Mouse (Mus musculus): Measurements from ENCODE around the gene Gm7073.

Gm7073 gene

DNA sequence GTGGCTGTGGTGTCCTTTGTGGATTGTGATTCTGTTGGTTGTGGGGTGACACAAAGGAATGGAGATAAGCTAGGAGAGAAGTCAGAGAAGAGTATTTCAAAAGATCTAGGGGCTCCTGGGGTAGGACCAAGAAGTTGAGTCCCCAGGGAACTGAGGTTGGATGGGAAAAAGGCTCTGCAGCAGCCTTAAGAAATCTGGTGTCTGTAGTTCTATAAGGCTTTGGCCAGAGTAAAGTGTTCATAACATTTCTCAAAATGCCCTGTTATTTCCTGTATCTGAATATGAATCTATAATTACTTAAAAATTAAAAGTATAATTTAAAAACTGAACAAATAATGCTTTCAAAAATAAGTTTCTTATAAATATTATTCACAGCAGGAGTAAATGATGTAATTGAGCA lies at the start of gene Gm7073:
Gm7073 (minus strand) TSS at position 101 of the 400 bp plus-strand sequence.
- ATAC-seq (ENCODE audit: low TSS enrichment) = no peak

DNA sequence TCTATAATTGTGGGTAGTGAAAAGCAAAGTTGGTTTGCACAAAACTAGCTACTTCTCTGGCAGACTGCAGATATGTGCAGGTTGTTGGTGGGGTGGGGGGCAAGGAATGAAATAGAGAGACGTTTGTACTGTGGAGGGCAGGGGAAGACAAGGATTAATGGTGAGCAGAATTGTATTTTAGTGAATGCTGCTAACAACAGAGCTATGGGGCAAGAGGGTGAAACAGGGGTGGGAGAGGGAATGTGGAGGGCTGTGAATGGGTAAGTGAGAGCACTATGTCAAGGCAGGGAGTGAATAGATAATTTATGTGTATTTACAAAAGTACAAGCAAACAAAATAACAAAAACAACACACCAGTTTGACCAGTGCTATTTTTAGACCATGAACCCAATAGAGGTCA lies 31.5 kb upstream of the Gm7073 start:
- ATAC-seq (ENCODE audit: low TSS enrichment) = no peak

DNA sequence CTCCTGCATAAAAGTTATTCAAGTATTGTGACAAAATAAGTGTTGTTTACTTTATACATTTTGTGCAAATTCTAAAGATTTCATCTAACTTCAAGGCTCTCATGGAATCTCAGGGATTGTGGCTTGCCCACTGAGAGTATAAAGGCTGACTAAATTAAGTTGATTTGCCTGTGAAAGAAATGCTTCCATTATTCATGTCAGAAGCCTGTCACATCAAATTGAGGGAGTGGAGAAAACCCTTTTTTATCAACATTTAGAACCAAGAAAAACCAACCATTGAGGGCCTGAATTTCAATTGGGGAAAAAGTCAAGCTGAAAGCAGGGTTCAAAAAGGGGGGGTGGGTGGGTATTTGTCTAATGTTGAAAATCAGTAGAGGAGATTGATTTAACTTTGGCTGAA lies 30.0 kb upstream of the Gm7073 start:
- ATAC-seq (ENCODE audit: low TSS enrichment) = no peak

DNA sequence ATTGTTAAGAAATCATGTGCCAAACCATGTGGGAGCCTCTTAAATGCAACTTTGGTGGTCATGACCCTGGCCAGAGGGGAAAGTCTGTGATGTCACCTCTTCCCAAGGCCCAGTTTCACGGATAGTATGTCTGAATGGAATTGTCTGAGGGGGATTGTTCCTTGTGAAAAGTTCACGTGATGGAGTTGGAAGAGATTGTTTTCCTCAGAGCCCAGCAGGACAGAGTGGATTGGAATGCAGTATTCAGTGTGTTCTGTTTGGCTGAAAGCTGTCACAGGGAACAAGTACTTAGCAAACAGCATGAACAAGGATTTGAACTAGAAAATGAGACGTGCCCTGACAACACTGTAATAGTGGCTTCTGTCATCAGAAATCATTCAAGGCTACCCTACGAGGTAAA lies 16.2 kb upstream of the Gm7073 start:
- no peak for ATAC-seq (ENCODE audit: low TSS enrichment)

DNA sequence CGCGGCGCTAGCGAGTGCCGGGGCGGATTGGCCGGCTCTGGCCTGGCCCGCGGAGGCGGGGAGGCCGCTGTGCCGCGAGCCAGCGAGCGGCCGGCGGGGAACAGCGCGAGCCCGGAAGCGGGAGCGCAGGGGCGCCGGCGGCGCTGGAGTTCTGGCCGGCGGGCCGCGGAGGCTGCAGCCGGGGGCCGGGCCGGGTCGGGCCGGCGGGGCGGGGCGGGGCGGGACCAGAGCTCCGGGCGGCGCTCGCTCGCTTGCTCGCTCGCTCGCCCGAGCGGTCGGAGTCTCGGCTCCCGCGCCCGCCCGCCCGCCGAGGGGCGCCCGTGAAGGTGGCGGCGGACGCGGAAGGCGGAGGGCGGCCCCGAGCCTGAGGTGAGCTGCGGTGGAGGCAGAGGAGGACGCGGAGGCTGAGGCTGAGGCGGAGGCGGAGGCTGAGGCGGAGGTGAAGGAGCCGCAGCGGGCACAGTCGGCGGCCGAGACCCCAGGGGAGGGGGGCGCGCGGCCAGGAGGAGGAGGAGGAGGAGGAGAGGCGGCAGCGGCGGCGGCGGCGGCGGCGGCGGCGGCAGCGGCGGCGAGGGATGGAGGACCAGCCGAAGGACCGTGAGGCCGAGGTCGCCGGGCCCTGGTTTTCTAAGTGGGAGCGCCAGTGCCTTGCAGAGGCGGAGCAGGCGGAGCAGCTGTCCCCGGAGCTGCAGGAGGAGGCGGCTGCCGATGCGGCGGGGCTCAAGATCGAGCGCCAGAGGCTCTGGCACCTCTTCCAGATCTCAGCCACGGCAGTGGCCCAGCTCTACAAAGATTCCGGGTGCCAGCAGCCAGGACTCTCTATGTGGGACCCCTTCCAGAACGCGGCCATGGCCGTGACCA lies 8.6 kb upstream of the Gm7073 start:
- ATAC-seq (ENCODE audit: low TSS enrichment) = peak; percentile 87

DNA sequence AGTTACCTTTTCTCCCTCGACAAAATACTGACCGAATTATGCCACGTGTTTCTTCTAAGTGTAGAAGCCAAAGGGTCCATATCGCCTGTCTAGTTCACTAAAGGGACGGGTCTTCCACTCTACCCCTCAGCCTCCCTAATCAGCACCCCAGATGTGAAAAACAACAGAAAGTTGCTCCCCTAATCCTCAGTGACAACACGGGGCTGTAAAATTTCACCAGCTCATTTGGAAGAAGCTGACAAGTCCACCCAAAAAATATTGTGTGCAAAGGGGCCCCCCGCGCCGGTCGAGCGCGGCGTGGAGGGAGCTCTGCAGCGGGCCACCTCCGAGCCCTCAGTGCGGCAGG lies 8.0 kb upstream of the Gm7073 start:
- ATAC-seq (ENCODE audit: low TSS enrichment) = no peak

DNA sequence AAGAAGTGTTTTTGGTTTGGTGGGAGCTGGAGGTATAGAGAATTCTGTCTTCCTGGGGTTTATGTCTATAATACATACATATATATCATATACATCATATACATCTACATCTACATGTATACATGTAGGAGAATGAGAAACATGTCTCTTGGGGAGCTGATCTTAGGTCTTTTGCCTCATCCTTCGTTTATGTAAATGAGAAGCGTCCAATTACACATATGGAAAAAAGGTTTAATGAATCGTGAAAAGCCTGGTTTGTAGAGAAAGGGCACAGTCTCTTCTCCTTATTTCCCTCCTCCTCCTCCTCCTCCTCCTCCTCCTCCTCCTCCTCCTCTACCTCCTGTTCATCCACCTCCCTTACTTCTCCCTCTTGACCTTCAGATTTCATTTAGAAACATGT lies 6.9 kb upstream of the Gm7073 start:
- no peak for ATAC-seq (ENCODE audit: low TSS enrichment)

DNA sequence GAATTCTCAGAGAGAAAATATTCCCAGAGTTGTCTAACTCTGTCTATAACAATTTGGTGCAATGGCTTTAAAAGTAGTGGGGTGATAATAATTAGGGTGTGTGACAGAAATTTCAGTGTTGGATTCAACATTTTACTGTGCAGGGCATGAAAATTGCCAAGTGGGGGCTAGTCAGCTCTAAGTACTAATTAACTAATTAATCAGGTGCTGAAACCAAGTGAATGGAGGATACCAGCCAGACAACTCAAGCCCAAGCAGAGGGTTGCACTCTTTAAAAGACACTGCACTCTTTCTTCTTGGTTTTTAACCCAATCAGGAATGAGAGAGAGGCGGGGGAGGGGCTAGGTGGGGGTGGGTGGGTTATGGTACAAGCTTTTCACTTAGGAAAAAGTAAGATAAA lies 6.4 kb upstream of the Gm7073 start:
- ATAC-seq (ENCODE audit: low TSS enrichment) = no peak

DNA sequence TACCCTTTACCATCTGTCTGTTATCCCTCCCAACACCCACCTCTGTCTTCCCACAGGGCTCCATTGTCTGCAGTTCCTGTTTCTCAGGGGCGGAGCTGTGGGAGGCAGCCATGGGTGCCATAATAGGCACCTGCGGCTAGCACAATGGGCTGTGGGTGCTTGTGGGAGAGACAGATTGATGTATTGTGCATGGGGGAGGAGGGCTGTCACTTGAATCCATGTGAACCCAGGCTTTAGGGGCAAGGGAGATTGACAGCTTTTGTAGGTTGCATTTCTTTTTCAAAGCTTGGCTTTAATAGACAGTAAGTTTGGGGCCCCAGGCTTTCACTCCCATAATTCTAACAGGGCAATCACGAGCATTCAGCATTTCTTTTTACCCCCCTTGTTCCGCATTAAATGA lies 5.0 kb upstream of the Gm7073 start:
- no peak for ATAC-seq (ENCODE audit: low TSS enrichment)

DNA sequence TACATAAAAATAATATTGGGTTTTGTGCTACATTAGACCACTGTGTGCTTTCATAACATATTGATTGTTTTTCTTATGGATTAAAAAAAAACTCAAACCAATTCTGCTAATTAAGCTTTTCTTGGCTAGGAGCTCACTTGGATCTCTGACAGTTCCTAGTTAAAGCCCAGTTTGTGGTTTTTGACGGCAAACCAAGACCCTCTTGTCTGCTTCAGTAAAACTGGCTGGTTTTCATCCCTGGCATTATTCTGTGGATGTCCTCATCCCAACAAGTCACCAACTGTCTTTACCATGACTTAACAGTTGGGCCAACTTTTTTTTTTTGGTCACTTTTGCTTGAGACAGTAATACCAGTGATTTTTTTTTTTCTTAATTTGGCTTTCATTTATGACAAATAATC lies 3.9 kb upstream of the Gm7073 start:
- ATAC-seq (ENCODE audit: low TSS enrichment) = no peak

DNA sequence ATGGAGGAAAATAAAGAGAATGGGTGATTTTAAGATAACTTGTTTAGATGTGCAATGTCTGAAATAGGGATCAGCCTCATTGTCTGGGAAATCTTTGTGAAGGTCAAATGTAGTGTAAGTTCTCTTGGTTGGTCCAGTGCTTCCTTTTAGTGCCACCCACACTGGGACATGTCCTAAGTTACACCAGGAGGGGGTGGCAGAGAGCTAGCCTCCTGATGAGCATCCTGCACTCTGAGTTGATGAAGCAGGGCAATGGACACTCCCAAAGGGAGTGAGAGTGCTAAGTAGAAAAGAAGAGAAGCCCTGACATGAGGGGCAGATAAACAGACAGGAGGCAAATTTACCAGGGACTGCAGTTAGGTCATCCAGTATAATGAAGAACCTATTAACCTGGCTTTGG lies 35.1 kb downstream of the Gm7073 start:
- peak; percentile 90 for ATAC-seq (ENCODE audit: low TSS enrichment)

DNA sequence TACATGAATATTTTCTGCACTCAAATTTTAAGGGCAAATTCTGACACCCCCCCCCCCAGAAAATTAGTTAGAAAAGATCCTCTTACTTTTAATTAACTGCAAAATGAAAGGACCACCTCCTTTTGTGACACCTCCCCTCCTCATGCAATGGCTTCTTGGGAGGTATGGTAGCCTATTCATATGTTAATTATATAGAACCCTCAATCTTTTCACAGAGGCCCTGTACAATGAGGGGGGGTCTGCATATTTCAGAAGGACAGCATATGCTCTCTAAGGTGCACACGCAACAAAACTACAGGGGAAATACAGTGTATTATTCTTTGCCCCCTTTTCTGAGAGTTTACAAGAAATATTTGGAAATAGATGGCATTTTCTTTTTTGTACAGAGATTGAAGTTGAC lies 41.3 kb downstream of the Gm7073 start:
- ATAC-seq (ENCODE audit: low TSS enrichment) = no peak

DNA sequence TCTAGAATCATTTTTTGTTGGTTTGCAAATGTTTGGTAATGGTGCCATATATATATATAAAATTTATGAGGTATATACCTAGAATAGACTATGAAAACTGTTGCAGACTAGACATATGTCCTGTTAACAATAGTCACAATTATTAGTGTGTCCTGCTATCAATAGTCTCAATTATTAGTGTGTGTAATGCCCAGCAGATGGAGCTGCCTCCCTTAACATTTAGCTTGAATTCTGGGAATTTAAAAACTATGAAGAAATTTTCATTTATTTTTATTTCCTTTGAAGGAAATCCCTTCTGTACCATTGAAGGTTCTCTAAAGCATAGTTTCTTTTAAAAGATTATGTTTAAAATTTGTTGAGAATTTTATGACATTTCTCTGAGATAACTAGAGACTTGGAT lies 43.7 kb downstream of the Gm7073 start:
- no peak for ATAC-seq (ENCODE audit: low TSS enrichment)

DNA sequence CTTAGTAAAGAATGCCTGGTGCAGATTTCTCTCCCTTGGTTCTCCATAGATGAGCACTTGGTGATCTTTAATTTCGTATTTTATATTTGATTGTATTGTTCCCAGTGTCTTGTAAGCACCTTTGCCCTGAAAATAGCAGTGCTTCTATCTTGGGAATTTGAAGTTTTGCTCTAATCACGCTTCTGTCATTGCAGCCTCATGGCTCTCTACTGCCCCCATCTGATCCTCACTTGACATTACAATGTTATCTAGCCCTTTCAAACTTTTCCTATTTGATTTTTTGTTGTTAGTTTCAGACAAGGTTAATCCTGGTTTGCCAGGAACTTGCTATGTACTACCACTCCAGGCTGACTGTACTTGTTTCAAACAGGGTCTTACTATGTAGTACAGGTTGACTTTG lies 75.3 kb downstream of the Gm7073 start:
- ATAC-seq (ENCODE audit: low TSS enrichment) = no peak

DNA sequence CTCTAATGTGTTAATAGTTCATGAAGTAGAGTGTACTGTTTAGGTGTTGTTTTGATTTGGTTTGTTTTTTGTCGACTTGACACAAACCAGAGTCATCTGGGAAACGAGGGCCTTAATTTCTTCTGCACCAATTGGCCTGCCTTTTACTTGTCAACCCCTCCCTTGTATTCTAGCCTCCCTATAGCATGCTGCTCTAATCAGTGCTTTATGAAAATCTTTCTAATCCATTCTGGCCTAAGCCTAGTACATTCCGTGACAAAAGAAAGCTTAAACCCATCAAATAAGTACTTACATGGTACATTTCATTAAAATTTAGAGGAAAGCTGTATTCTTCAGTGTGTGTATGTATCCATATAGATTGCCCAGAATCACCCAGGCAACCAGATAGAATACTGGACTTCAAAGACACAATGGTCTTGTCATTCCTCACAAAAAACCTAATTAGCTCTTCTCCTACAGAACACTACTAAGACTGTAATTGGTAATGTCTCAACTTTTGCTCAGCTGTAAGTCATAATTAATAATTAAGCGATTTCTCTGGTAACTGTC lies 124.4 kb downstream of the Gm7073 start:
- no peak for ATAC-seq (ENCODE audit: low TSS enrichment)

DNA sequence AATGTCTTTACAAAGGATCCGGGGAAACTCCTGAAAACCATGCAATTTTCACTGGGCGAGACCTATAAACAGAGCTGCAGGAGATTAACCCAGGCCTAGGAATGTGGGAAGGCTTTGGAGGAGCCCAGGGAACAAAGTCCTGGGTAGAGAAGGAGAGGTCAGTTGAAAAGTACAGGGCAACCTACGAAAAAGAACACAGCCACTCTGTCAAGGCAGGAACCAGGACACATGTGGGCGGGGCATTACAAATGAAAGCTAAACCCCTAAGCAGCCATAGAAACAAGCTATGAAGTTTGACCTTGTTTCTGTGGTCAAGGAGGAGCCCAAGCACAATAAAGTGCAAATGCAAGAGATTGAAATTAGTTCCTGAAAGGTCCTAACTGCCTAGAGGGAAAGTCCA lies 133.4 kb downstream of the Gm7073 start:
- no peak for ATAC-seq (ENCODE audit: low TSS enrichment)

DNA sequence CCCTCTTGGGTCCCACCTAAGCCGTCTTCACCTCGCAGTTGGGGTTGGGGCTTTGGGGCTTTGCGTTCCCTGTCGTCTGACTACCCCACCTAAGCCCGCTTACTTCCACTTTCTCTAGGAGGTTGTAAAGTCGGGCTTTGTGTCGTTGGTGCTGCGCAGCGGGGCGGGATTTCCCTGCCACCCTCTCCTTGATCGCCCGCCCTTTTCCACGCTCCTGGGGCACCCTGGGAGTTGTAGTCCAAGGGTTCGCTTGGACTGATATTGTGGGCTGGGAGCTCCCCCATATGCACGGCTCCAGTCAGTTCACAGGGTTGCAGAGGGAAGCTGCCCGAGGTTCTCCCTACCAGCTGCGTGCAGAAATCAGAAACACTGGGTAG lies 134.4 kb downstream of the Gm7073 start:
- ATAC-seq (ENCODE audit: low TSS enrichment) = peak; percentile 96

DNA sequence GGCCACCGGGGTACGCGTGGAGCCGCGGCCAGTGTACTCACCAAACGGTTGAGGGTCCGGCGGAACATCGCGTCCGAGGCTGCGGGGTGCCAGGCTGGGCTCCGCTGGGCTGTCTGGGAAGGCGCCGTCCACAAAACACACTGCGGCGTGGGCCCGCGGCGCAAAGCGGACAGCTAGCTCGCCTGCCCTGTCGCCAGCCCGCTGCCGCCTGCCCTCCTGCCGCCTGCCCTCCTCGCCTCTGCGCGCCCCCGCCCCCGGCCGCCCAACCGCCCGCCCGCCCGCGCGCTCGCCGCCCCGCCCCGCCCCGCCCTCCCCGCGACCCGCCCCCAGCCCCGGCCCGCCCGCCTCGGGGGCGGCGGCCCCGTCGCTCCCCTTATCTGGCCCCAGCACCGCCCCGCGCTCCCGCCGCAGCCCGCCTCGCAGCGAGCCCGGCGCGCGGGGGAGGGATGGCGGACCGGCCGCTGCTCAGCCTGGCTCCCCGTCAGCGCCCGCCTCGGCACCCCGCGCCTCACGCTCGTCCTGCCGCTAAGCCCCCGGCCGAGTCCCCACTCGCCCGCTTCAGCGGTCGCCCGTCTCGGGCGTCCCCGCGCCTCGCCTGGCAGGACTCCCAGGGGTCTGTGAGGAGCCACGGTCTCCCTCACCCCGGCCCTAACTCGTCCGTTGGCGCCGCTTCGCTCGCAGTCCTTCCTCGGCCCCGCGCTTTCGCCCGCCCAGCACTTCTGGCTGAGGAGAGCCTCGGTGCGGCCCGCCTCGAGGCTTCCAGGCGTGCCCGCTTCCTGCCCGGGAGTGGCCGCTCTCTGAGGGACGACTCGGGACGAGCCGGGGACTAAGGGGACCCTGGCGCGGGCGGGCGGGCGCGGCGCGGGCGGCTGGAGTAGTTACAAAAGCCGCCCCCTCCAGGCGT lies 135.0 kb downstream of the Gm7073 start:
- ATAC-seq (ENCODE audit: low TSS enrichment) = peak; percentile 71

DNA sequence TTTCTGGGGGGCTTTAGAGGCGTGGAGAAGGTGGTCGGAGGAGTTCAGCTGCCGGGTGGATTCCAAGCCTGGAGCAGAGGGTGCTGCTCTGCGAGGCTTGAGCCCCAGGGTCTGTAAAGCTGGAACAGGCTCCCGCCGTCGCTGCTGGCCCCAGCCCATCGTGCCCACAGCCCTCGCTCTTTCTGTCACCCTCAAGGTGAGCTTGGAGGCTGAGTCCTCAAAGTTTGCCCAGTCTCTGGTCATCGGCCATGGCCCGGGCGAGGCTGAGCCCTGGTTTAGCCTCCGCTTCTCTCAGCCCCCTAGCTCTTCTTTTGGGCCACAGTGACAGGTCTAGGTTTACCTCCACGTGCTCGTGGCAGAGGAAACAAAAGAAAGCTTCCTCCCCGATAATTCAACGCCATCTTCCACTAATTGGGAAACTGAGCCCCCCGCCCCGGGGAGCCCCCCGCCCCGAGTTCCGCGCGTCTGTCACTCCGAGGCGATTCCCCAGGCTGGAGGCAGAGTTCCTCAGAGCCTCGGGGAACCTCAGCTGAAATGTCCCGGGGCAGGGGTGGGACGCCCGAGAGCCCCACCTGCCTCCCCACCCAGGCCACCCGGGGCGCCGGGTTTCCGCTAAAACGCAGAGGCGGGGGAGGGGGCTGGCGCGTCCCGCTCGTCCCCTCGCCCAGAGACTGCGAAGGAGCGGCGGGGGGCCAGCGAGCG lies 135.8 kb downstream of the Gm7073 start:
- no peak for ATAC-seq (ENCODE audit: low TSS enrichment)

DNA sequence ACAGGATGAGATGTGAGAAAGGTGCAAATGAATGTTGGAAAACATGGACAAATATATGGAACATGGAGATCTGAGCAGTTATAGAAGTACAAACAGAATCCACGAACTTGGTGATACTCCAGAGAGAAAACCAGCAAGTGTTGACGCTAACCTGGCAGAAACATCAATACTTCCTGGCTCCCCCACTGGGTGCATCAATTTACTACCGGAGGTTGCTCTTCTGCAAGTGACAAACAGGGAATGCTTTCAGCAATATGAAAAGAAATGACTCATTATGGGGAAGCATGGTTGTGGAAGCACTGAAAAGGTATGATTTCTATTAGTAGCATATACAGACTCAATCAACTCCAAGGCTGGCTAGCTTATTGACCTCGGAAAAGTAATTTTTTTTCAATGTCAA lies 144.8 kb downstream of the Gm7073 start:
- no peak for ATAC-seq (ENCODE audit: low TSS enrichment)

DNA sequence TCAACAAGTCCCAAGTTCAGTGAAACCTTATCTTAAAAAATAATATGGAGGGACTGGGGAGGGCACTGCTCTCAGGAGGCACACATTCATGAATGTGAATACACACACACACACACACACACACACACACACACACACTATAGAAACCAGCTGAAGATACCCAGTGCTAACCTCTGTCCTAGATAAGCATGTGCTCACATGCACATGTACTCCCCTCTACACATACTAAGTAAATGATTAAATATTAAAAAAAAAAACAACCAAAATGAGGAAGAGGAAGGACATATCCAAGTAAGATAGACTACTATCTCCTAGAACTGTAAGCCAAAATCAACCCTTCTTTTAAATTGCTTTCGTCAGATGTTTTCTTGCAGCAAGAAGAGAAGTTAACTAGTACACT lies 152.2 kb downstream of the Gm7073 start:
- ATAC-seq (ENCODE audit: low TSS enrichment) = no peak

Data from frontal cortex, adult (tissue).